Mouse (Mus musculus) liver, postnatal 0 days (tissue): ENCODE results near the gene Psg23.
"Not testable (repeated sequence)": the region's sequence is repeated elsewhere in the genome, so short reads cannot be mapped to it uniquely, and the experiment has no call there.

ENCODE experiments used
- CTCF ChIP-seq: sonication (generic); IDR thresholded peaks from 2 replicates; pipeline ENCODE4 v1.5.1; 2016; ENCODE audit warnings: antibody characterized with exemption, low read depth
- EP300 ChIP-seq: IDR thresholded peaks from 2 replicates; pipeline ENCODE4 v1.6.1; 2016; ENCODE audit warnings: antibody characterized with exemption, low read depth, mild to moderate bottlenecking

DNA sequence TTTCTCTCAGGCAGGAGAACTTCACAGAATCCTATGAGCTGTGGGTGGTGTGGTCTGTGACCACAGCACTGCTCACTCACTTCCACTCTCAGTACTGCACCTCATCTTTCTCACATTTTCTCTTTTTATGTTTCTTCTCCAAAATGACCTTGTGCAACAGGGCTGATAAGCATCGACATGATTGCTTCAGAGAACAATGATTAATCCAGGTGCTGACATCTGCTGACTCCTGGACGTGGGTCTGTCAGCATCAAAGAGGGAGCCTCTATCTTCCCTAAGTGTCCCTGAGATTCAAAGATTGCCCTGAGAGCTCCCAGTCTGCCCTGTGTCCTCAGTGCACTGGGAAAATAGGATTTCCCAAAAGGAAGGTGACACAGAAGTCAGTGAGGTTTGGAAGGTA lies 40.3 kb upstream of the Psg23 start, which contains the start of gene Psg21:
- TF ChIP-seq EP300, CTCF: not testable (repeated sequence)
